Mouse (Mus musculus) cerebellum, adult 11-12 months (tissue): ENCODE results near the gene Mthfd1l.

Source experiments
- DNase-seq: peaks from one replicate; pipeline ENCODE4 v3.0.0; 2022

Mthfd1l gene

GRCm38 (mm10) chr10:4085363-4086141 is 112.6 kb downstream of the Mthfd1l start:
- no peak for DNase-seq

- DNase-seq = no peak
These were observed 114.6 kb downstream of the Mthfd1l start for GRCm38 (mm10) chr10:4087563-4087962.

- no peak for DNase-seq
These were observed 116.0 kb downstream of the Mthfd1l start for GRCm38 (mm10) chr10:4088744-4089414.

- no peak for DNase-seq
These were observed 117.0 kb downstream of the Mthfd1l start for GRCm38 (mm10) chr10:4089885-4090284.

- DNase-seq = no peak
These were observed 120.1 kb downstream of the Mthfd1l start for GRCm38 (mm10) chr10:4092990-4093389.

- DNase-seq = no peak
These were observed 121.3 kb downstream of the Mthfd1l start for GRCm38 (mm10) chr10:4094093-4094817.

- no peak for DNase-seq
These were observed 123.2 kb downstream of the Mthfd1l start for GRCm38 (mm10) chr10:4096151-4096550.

GRCm38 (mm10) chr10:4100007-4100406 is 127.1 kb downstream of the Mthfd1l start:
- no peak for DNase-seq

- DNase-seq = no peak
These were observed 133.0 kb downstream of the Mthfd1l start for GRCm38 (mm10) chr10:4105676-4106528.

- DNase-seq = no peak
These were observed 134.9 kb downstream of the Mthfd1l start for GRCm38 (mm10) chr10:4107661-4108338.

- DNase-seq = no peak
These were observed 135.5 kb downstream of the Mthfd1l start for GRCm38 (mm10) chr10:4108462-4108861.

- DNase-seq = no peak
These were observed 138.3 kb downstream of the Mthfd1l start for GRCm38 (mm10) chr10:4111095-4111794.

GRCm38 (mm10) chr10:4111795-4112139 is 138.8 kb downstream of the Mthfd1l start:
- DNase-seq = no peak

- no peak for DNase-seq
These were observed 139.9 kb downstream of the Mthfd1l start for GRCm38 (mm10) chr10:4112611-4113327.

- no peak for DNase-seq
These were observed 140.4 kb downstream of the Mthfd1l start for GRCm38 (mm10) chr10:4113328-4113658.

GRCm38 (mm10) chr10:4116653-4117052 is 143.7 kb downstream of the Mthfd1l start:
- DNase-seq = no peak

GRCm38 (mm10) chr10:4117091-4117490 is 144.2 kb downstream of the Mthfd1l start:
- DNase-seq = no peak

- no peak for DNase-seq
These were observed 146.4 kb downstream of the Mthfd1l start for GRCm38 (mm10) chr10:4119287-4119686.

- DNase-seq = no peak
These were observed 147.8 kb downstream of the Mthfd1l start for GRCm38 (mm10) chr10:4120708-4121107.

- DNase-seq = no peak
These were observed 148.3 kb downstream of the Mthfd1l start for GRCm38 (mm10) chr10:4121197-4121596.
